Mouse (Mus musculus) G1E (cell line): Measurements from ENCODE around the gene A930017K11Rik. TPM values are rescaled to one million over a fixed set of nuclear protein-coding genes. Genes with fewer than 3 reads are reported as not detected.

Experiments used
- ATAC-seq: 2 replicates; pipeline ENCODE4 v1.8.0; 2016; ENCODE audit warnings: mild to moderate bottlenecking; ENCODE audit not compliant: insufficient number of reproducible peaks, poor library complexity, low FRiP score, severe bottlenecking; ENCODE audit errors: extremely low read depth
- DNase-seq: peaks from one replicate; pipeline ENCODE4 v3.0.0; 2012; ENCODE audit warnings: low spot score
- H3K27me3 ChIP-seq: 2 replicates; pipeline ENCODE4 v1.6.1; 2012; ENCODE audit warnings: mild to moderate bottlenecking, low read length, inconsistent platforms; ENCODE audit not compliant: insufficient read depth
- H3K36me3 ChIP-seq: replicated peaks from 2 replicates; pipeline ENCODE3; 2012; ENCODE audit warnings: mild to moderate bottlenecking, inconsistent platforms
- H3K4me1 ChIP-seq: 2 replicates; pipeline ENCODE4 v1.6.1; 2012; ENCODE audit warnings: low read depth, low read length, inconsistent platforms, mixed read lengths; ENCODE audit not compliant: insufficient read depth
- H3K4me3 ChIP-seq: 2 replicates; pipeline ENCODE4 v1.5.1; 2012; ENCODE audit warnings: low read depth, mild to moderate bottlenecking, inconsistent platforms, low read length, moderate library complexity, mixed read lengths
- H3K9me3 ChIP-seq: replicated peaks from 2 replicates; pipeline ENCODE4 v1.6.1; 2012; ENCODE audit warnings: inconsistent platforms
- CTCF ChIP-seq: IDR thresholded peaks from 2 replicates; pipeline ENCODE4 v1.5.1; 2012; ENCODE audit warnings: low read depth, low read length, inconsistent platforms, mixed read lengths
- GATA1 ChIP-seq: IDR thresholded peaks from 2 replicates; pipeline ENCODE4 v1.6.1; 2012; ENCODE audit warnings: borderline replicate concordance, low read length, inconsistent platforms, mixed read lengths
- GATA2 ChIP-seq: IDR thresholded peaks from 2 replicates; pipeline ENCODE4 v1.6.1; 2012; ENCODE audit warnings: low read depth, low read length, inconsistent platforms, borderline replicate concordance
- POLR2AphosphoS5 ChIP-seq: IDR thresholded peaks from 2 replicates; pipeline ENCODE4 v1.6.1; 2012; ENCODE audit warnings: low read depth, low read length, inconsistent platforms; ENCODE audit not compliant: insufficient replicate concordance
- TAL1 ChIP-seq: conservative IDR thresholded peaks from 2 replicates; pipeline ENCODE4 v1.6.1; 2012; ENCODE audit warnings: low read depth, low read length, inconsistent platforms, mixed read lengths
- polyA plus RNA-seq: library from polyadenylated mRNA; stranded (reverse); fragments of >175 nt; gene quantifications from 2 replicates; pipeline ENCODE4 v1.2.3, GENCODE M21; 2012
- total RNA-seq, 2 experiments: library from RNA; stranded (forward) in 1 of 2; stranded (reverse) in 1 of 2; fragments of 200-1000 nt in 1 of 2; fragments of >200 nt in 1 of 2; fragmentation: Nextera tagmentation in 1 of 2; gene quantifications; 2 replicates each; pipeline ENCODE4 v1.2.3; 2014 to 2017

The A930017K11Rik gene
- total and polyA plus RNA-seq, 3 experiments = 0.07 TPM; not detected in 2

- H3K27me3 ChIP-seq = no peaks in the 10 kb centered on the region
- DNase-seq = peak; percentile 97
- no peaks in the 10 kb centered on the region for H3K9me3 ChIP-seq
- peaks cover 41% of the 10 kb centered on the region for H3K36me3 ChIP-seq
- peak within 1 kb of the TSS; percentile 77 for H3K4me3 ChIP-seq
- no peak for TF ChIP-seq TAL1
- TF ChIP-seq POLR2AphosphoS5 = no peak
- TF ChIP-seq GATA1 = no peak
- TF ChIP-seq CTCF = no peak
- no peak for TF ChIP-seq GATA2
- ATAC-seq = peak; percentile 62
- H3K4me1 ChIP-seq = peaks cover 51% of the 10 kb centered on the region
Observed at GRCm38 (mm10) chr17:25985306-25986294, 33.2 kb upstream of the A930017K11Rik start, which contains the start of gene Capn15. Gene Capn15 (minus strand): TSS chr17:25985796.

- TF ChIP-seq CTCF = no peak
- TF ChIP-seq POLR2AphosphoS5 = no peak
- no peak for TF ChIP-seq TAL1
- TF ChIP-seq GATA1 = no peak
- no peak for TF ChIP-seq GATA2
- peaks cover 39% of the 10 kb centered on the region for H3K36me3 ChIP-seq
- H3K27me3 ChIP-seq = no peaks in the 10 kb centered on the region
- no peaks in the 10 kb centered on the region for H3K9me3 ChIP-seq
- H3K4me3 ChIP-seq = peak overlapping the region; percentile 77
- no peak for ATAC-seq
- no peak for DNase-seq
- H3K4me1 ChIP-seq = peaks cover 46% of the 10 kb centered on the region
Observed at GRCm38 (mm10) chr17:25984556-25985305, 32.4 kb upstream of the A930017K11Rik start.

- ATAC-seq = no peak
Observed at GRCm38 (mm10) chr17:25984066-25984465, 31.7 kb upstream of the A930017K11Rik start.

GRCm38 (mm10) chr17:25982913-25983312 lies 30.5 kb upstream of the A930017K11Rik start:
- peaks cover 41% of the 10 kb centered on the region for H3K4me1 ChIP-seq
- no peak overlapping the region for H3K4me3 ChIP-seq
- ATAC-seq = no peak
- DNase-seq = no peak
- no peaks in the 10 kb centered on the region for H3K9me3 ChIP-seq
- H3K36me3 ChIP-seq = peaks cover 50% of the 10 kb centered on the region
- H3K27me3 ChIP-seq = no peaks in the 10 kb centered on the region
- no peak for TF ChIP-seq POLR2AphosphoS5
- no peak for TF ChIP-seq CTCF
- TF ChIP-seq GATA2 = no peak
- no peak for TF ChIP-seq TAL1
- TF ChIP-seq GATA1 = no peak

More at GRCm38 (mm10) chr17:25984066-25984465, 31.7 kb upstream of the A930017K11Rik start:
- Histone ChIP-seq H3K36me3 (peaks cover 40% of the 10 kb centered on the region), H3K9me3 (no peaks in the 10 kb centered on the region), H3K4me3 (no peak overlapping the region), H3K4me1 (peaks cover 41% of the 10 kb centered on the region), H3K27me3 (no peaks in the 10 kb centered on the region)
- TF ChIP-seq POLR2AphosphoS5 (no peak), TAL1 (no peak), GATA2 (no peak), GATA1 (no peak), CTCF (no peak)
- no peak for DNase-seq

GRCm38 (mm10) chr17:25980854-25981253 lies 28.5 kb upstream of the A930017K11Rik start:
- TF ChIP-seq GATA1 = no peak
- TF ChIP-seq GATA2 = no peak
- no peak for TF ChIP-seq TAL1
- TF ChIP-seq POLR2AphosphoS5 = no peak
- no peak for TF ChIP-seq CTCF
- Histone ChIP-seq H3K36me3 (peaks cover 59% of the 10 kb centered on the region), H3K4me3 (no peak overlapping the region), H3K9me3 (no peaks in the 10 kb centered on the region), H3K27me3 (no peaks in the 10 kb centered on the region), H3K4me1 (peaks cover 37% of the 10 kb centered on the region)
- ATAC-seq (no peak), DNase-seq (no peak)

- DNase-seq (no peak), ATAC-seq (no peak)
- Histone ChIP-seq H3K9me3 (no peaks in the 10 kb centered on the region), H3K4me3 (no peak overlapping the region), H3K27me3 (no peaks in the 10 kb centered on the region), H3K4me1 (peaks cover 31% of the 10 kb centered on the region), H3K36me3 (peaks cover 59% of the 10 kb centered on the region)
- TF ChIP-seq POLR2AphosphoS5 = no peak
- TF ChIP-seq CTCF = no peak
- no peak for TF ChIP-seq GATA1
- TF ChIP-seq TAL1 = no peak
- no peak for TF ChIP-seq GATA2
Observed at GRCm38 (mm10) chr17:25979829-25980738, 27.7 kb upstream of the A930017K11Rik start.
